Mouse (Mus musculus) kidney, adult 2 months (tissue): Measurements from ENCODE around the gene Pitpnb. TPM values are rescaled to one million over a fixed set of nuclear protein-coding genes. Genes with fewer than 3 reads are reported as not detected.

Source experiments
- DNase-seq: peaks from one replicate; pipeline ENCODE4 v3.0.0; 2021
- H3K27ac ChIP-seq: fragments of 200-500 bp; 2 replicates; pipeline ENCODE4 v1.5.1; 2012; ENCODE audit warnings: low read depth, low read length, control low read depth, inconsistent platforms; ENCODE audit not compliant: insufficient read depth
- H3K27me3 ChIP-seq: fragments of 200-500 bp; replicated peaks from 2 replicates; pipeline ENCODE4 v1.6.1; 2012; ENCODE audit warnings: mild to moderate bottlenecking, moderate library complexity, low read length, inconsistent platforms; ENCODE audit not compliant: control insufficient read depth, insufficient read depth
- H3K36me3 ChIP-seq: fragments of 200-500 bp; 2 replicates; pipeline ENCODE4 v1.6.1; 2012; ENCODE audit warnings: mild to moderate bottlenecking, moderate library complexity, low read length, inconsistent platforms; ENCODE audit not compliant: control insufficient read depth, insufficient read depth
- H3K4me1 ChIP-seq: fragments of 200-500 bp; 2 replicates; pipeline ENCODE4 v1.6.1; 2011; ENCODE audit warnings: low read length; ENCODE audit not compliant: control insufficient read depth, insufficient read depth
- H3K4me3 ChIP-seq: fragments of 200-500 bp; 2 replicates; pipeline ENCODE4 v1.5.1; 2011; ENCODE audit warnings: mild to moderate bottlenecking, low read depth, low read length, control low read depth; ENCODE audit not compliant: insufficient read depth
- CTCF ChIP-seq: fragments of 200-500 bp; conservative IDR thresholded peaks from 2 replicates; pipeline ENCODE4 v1.5.1; 2011; ENCODE audit warnings: low read depth, mild to moderate bottlenecking, control low read depth, low read length, moderate library complexity, mixed read lengths; ENCODE audit not compliant: insufficient read depth, insufficient read length
- POLR2A ChIP-seq: fragments of 200-500 bp; IDR thresholded peaks from one replicate; pipeline ENCODE4 v1.6.1; 2011; ENCODE audit warnings: low read depth, low read length, control low read depth
- WGBS: fragments of 180-500 bp; shearing (Covaris S2); methylation state at CpG from one replicate; pipeline ENCODE4 v1.1.7; 2018; 5-methylcytosine and 5-hydroxymethylcytosine counted together
- polyA plus RNA-seq: library from polyadenylated mRNA; depleted of rRNA; stranded (reverse); fragments of >200 nt; gene quantifications from 2 replicates; pipeline ENCODE4 v1.2.3, GENCODE M21; 2012

The Pitpnb gene
- polyA plus RNA-seq, 1 experiment = 54.1 TPM

DNA sequence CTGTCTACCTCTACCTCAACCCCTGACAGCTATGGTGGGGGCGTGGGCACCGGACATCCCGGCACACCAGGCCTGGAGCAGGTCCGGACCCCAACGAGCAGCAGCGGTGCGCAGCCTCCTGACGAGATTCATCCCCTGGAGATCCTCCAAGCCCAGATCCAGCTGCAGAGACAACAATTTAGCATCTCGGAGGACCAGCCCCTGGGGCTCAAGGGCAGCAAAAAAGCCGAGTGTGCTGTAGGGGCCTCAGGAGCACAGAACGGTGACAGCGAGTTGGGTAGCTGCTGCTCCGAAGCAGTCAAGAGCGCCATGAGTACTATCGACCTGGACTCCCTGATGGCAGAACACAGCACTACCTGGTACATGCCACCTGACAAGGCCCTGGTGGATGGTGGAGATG lies 90.9 kb downstream of the Pitpnb start:
- DNase-seq = no peak
- H3K36me3 ChIP-seq = no peaks in the 10 kb centered on the region
- 85% methylated on average over 15 of the region's 15 CpGs for WGBS
- peaks cover 2% of the 10 kb centered on the region; the same call in 1 of the 2 replicates for H3K27me3 ChIP-seq
- no peak overlapping the region for H3K4me3 ChIP-seq
- H3K4me1 ChIP-seq = no peaks in the 10 kb centered on the region
- no peak overlapping the region for H3K27ac ChIP-seq
- TF ChIP-seq CTCF (no peak), POLR2A (no peak)

DNA sequence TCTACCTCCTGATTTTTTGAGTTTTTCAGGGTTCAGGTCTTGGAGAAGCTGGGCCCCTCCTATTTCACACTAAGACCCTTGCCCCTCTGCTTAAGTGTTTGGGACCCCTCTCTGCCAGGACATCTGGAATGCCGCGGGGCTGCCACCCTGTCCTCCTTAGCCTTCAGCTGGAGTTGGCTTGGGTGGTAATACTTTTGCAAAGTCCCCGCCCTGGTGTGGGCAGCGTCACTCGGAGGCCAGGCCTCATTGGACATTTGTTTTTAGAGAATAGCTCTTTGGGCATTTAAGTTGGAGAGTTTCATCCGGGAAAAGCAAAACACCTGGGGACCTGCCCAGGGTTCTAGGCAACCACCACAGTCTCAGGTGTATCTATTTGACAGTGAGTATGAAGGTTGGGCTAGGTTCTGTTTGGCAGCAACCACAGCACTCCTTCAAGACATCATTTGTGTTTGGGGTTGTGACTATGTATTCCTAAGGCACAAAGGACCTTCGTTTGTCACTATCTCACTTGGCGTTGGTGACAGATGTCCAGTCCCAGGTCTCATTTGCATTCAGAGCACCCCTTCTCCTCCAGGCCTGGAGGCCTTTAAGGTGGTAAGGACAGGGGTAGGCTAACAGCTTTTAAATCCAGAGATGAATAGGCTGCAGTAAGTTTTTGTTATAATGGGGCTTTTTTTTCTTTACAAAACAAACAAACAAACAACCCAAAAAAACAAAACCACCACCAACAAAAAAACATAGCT lies 91.7 kb downstream of the Pitpnb start:
- 72% methylated on average over 8 of the region's 8 CpGs for WGBS
- H3K27me3 ChIP-seq = 0 out of 2 replicates have a peak, but pooled peaks cover 2% of the 10 kb centered on the region
- TF ChIP-seq POLR2A (no peak), CTCF (no peak)
- no peaks in the 10 kb centered on the region for H3K36me3 ChIP-seq
- H3K4me1 ChIP-seq = no peaks in the 10 kb centered on the region
- H3K27ac ChIP-seq = no peak overlapping the region
- no peak overlapping the region for H3K4me3 ChIP-seq
- no peak for DNase-seq

DNA sequence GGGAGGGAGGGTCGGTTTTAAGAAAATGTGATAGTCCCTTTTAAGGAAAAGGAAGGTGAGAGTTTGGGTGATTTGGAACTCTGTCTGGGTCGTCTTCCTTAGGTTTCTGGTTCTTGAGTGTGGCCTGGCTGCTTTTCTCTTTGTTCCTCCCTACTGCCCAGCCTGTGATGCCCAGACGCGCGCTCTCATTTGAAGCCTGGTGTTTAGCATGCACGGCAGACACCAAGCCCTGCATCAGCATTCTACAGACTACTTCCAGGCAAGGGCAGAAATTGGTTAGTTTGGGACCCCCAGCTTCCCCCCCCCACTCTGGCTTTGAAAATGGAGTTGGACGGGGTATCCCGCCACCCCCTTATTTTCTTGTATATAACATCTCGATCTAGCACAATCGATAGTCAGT lies 92.4 kb downstream of the Pitpnb start:
- 90% methylated on average over 10 of the region's 10 CpGs for WGBS
- Histone ChIP-seq H3K4me1 (no peaks in the 10 kb centered on the region), H3K4me3 (no peak overlapping the region), H3K27me3 (0 out of 2 replicates have a peak, but pooled peaks cover 2% of the 10 kb centered on the region), H3K27ac (no peak overlapping the region), H3K36me3 (no peaks in the 10 kb centered on the region)
- DNase-seq = no peak
- TF ChIP-seq CTCF (no peak), POLR2A (no peak)

- Histone ChIP-seq H3K36me3 (no peaks in the 10 kb centered on the region), H3K27ac (no peak overlapping the region), H3K4me1 (no peaks in the 10 kb centered on the region), H3K27me3 (no peaks in the 10 kb centered on the region), H3K4me3 (no peak overlapping the region)
- no peak for TF ChIP-seq POLR2A
- no peak for TF ChIP-seq CTCF
- no peak for DNase-seq
- 85% methylated on average over 4 of the region's 4 CpGs for WGBS
These were observed 93.1 kb downstream of the Pitpnb start for GRCm38 (mm10) chr5:111423616-111424015.

GRCm38 (mm10) chr5:111425813-111426212 lies 95.2 kb downstream of the Pitpnb start:
- no peak for TF ChIP-seq CTCF
- Histone ChIP-seq H3K36me3 (no peaks in the 10 kb centered on the region), H3K27ac (no peak overlapping the region), H3K27me3 (no peaks in the 10 kb centered on the region), H3K4me3 (no peak overlapping the region), H3K4me1 (no peaks in the 10 kb centered on the region)
- WGBS = 86% methylated on average over 9 of the region's 9 CpGs
- no peak for DNase-seq

GRCm38 (mm10) chr5:111426249-111426648 lies 95.7 kb downstream of the Pitpnb start:
- no peaks in the 10 kb centered on the region for H3K4me1 ChIP-seq
- H3K27ac ChIP-seq = no peak overlapping the region
- no peaks in the 10 kb centered on the region for H3K36me3 ChIP-seq
- 65% methylated on average over 5 of the region's 5 CpGs for WGBS
- TF ChIP-seq CTCF (no peak), POLR2A (no peak)
- DNase-seq = no peak
- no peak overlapping the region for H3K4me3 ChIP-seq
- H3K27me3 ChIP-seq = no peaks in the 10 kb centered on the region

- DNase-seq = no peak
- no peak for TF ChIP-seq CTCF
- TF ChIP-seq POLR2A = no peak
- H3K4me1 ChIP-seq = no peaks in the 10 kb centered on the region
- H3K27me3 ChIP-seq = no peaks in the 10 kb centered on the region
- H3K27ac ChIP-seq = no peak overlapping the region
- H3K36me3 ChIP-seq = no peaks in the 10 kb centered on the region
- H3K4me3 ChIP-seq = no peak overlapping the region
- 84% methylated on average over 6 of the region's 6 CpGs for WGBS
These were observed 98.3 kb downstream of the Pitpnb start for GRCm38 (mm10) chr5:111428882-111429281.
